Mouse (Mus musculus) midbrain, postnatal 0 days (tissue): ENCODE measurements around the gene Cyp2e1. TPM values are rescaled to one million over a fixed set of nuclear protein-coding genes. Genes with fewer than 3 reads are reported as not detected.

Experiments used
- ATAC-seq: fragments of 200-750 bp; cut with Nextera tagmentation; 2 replicates; pipeline ENCODE4 v1.8.0; 2017; ENCODE audit warnings: moderate number of reproducible peaks, mild to moderate bottlenecking, moderate TSS enrichment, moderate library complexity; ENCODE audit not compliant: low FRiP score
- DNase-seq: peaks from one replicate; pipeline ENCODE4 v3.0.0-alpha.2; 2015; ENCODE audit warnings: low spot score
- H3K27ac ChIP-seq: fragments of 300-500 bp; sonication (generic); 2 replicates; pipeline ENCODE4 v1.5.1; 2014; ENCODE audit warnings: low read depth, mild to moderate bottlenecking, low read length, mixed read lengths
- H3K27me3 ChIP-seq: fragments of 300-500 bp; sonication (generic); 2 replicates; pipeline ENCODE4 v1.6.1; 2014; ENCODE audit warnings: low read length, control low read depth, mixed read lengths; ENCODE audit not compliant: insufficient read depth
- H3K36me3 ChIP-seq: fragments of 300-500 bp; sonication (generic); 2 replicates; pipeline ENCODE4 v1.6.1; 2014; ENCODE audit warnings: low read length, control low read depth, mixed read lengths; ENCODE audit not compliant: insufficient read depth
- H3K4me1 ChIP-seq: fragments of 300-500 bp; sonication (generic); 2 replicates; pipeline ENCODE4 v1.6.1; 2014; ENCODE audit warnings: mild to moderate bottlenecking, control low read depth, antibody characterized with exemption, low read length, mixed read lengths; ENCODE audit not compliant: insufficient read depth
- H3K4me2 ChIP-seq: fragments of 300-500 bp; sonication (generic); 2 replicates; pipeline ENCODE4 v1.6.1; 2014; ENCODE audit warnings: low read depth, mild to moderate bottlenecking, low read length, mixed read lengths; ENCODE audit not compliant: poor library complexity, severe bottlenecking
- H3K4me3 ChIP-seq: fragments of 300-500 bp; sonication (generic); 2 replicates; pipeline ENCODE4 v1.5.1; 2014; ENCODE audit warnings: low read depth, mild to moderate bottlenecking, low read length, moderate library complexity
- H3K9ac ChIP-seq: fragments of 300-500 bp; sonication (generic); replicated peaks from 2 replicates; pipeline ENCODE4 v1.6.1; 2014; ENCODE audit warnings: mild to moderate bottlenecking, low read length, moderate library complexity, mixed read lengths; ENCODE audit not compliant: poor library complexity, severe bottlenecking
- H3K9me3 ChIP-seq: fragments of 300-500 bp; sonication (generic); 2 replicates; pipeline ENCODE4 v1.6.1; 2016; ENCODE audit warnings: low read length, control low read depth
- CTCF ChIP-seq: IDR thresholded peaks from 2 replicates; pipeline ENCODE4 v1.5.1; 2016; ENCODE audit warnings: antibody characterized with exemption, mild to moderate bottlenecking
- WGBS: fragments of 180-500 bp; shearing (Covaris S2); extraction: QIAGEN DNeasy Blood & Tissue Kit; methylation state at CpG from one replicate; pipeline ENCODE4 v1.1.7; 2014; 5-methylcytosine and 5-hydroxymethylcytosine counted together
- polyA plus RNA-seq: library from polyadenylated mRNA; unstranded; fragments of >200 nt; fragmentation: Nextera tagmentation; extraction: Ambion mirVana; gene quantifications from 2 replicates; pipeline ENCODE4 v1.2.1, GENCODE M21; 2015
- total RNA-seq: library from RNA; depleted of rRNA; stranded (reverse); fragments of >200 nt; gene quantifications from 2 replicates; pipeline ENCODE4 v1.2.3, GENCODE M21; 2014; rRNA removed

Cyp2e1 gene
- total RNA-seq (not detected in 2 replicates), polyA plus RNA-seq (not detected in 2 replicates)

DNA sequence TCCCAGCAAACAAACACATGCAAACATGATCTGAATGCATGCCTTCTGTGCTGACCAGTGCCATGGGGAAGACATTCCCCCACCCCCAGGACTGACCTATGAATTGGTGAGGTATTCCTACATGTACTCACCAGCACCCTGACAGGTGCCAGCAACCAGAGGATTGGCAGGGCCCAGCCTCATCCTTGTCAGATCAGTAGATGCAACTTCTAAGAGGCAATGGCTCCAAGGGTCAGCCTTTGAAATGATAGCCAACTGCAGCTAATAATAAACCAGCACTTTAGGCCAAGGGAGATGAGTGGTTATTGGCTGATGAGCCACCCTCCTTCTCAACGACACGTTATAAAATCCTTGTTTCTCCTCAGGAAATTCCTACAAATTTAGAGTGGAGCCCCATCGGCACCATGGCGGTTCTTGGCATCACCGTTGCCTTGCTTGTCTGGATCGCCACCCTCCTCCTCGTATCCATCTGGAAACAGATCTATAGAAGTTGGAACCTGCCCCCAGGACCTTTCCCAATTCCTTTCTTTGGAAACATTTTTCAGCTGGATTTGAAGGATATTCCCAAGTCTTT is at the start of gene Cyp2e1:
TSS of gene Cyp2e1 (plus strand) at position 293 of the 574 bp plus-strand sequence.
- Histone ChIP-seq H3K9ac (no peak within 1 kb of the TSS), H3K4me1 (no peaks in the 10 kb centered on the region), H3K27me3 (no peaks in the 10 kb centered on the region), H3K4me2 (no peak within 1 kb of the TSS), H3K9me3 (no peaks in the 10 kb centered on the region), H3K36me3 (no peaks in the 10 kb centered on the region), H3K4me3 (no peak within 1 kb of the TSS), H3K27ac (no peak within 1 kb of the TSS)
- TF ChIP-seq CTCF, result no peak
- WGBS, result 90% methylated on average over 7 of the region's 7 CpGs
- DNase-seq (no peak), ATAC-seq (no peak)

DNA sequence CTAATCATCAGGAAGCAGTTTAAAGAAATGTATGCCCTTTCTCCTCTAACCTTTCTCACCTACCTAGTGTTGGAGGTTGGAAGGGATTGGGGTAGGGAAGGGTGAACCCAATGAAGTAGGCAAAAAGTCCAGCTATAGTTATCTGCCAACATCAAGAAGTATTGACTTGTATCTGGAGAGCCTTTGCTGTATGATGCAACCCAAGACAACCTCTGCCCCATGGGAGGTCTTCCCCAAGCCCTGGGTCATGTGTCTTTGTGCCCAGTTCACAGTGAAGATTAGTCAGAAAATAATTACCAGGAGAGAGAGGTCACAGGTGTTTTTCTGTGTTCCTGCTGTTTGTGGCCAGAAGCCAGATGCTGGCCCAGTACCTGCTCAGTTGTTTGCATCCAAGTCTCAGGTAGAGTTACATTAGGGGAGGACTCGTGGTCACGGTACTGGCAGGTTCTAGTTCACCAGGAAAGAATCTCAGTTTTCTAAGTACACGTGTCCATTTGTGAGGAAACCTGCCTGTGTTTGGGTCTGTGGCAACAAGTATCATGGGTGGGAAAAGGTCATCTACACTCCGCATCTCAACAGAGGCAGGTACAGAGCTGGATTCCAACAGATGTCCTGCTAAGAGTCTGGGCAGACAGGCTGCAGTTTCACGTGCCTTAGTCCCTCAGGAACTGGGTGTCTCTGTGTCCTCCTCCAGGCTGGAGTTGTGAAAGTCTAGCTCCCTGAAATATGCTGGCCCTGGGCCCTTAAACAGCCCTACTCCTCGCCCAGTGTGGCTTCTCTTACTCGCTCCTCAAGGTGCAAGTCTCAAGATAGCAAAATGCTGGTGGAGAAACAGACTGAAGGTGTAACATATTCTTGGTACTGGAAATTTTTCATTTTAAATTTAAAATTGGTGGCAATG is 46.1 kb upstream of the Cyp2e1 start:
- Histone ChIP-seq H3K9me3 (no peaks in the 10 kb centered on the region), H3K4me1 (no peaks in the 10 kb centered on the region), H3K9ac (no peak overlapping the region), H3K4me3 (no peak overlapping the region), H3K36me3 (no peaks in the 10 kb centered on the region), H3K27me3 (no peaks in the 10 kb centered on the region), H3K27ac (no peak overlapping the region), H3K4me2 (no peak overlapping the region)
- no peak for TF ChIP-seq CTCF
- ATAC-seq (no peak), DNase-seq (no peak)
- WGBS, result 83% methylated on average over 7 of the region's 7 CpGs

DNA sequence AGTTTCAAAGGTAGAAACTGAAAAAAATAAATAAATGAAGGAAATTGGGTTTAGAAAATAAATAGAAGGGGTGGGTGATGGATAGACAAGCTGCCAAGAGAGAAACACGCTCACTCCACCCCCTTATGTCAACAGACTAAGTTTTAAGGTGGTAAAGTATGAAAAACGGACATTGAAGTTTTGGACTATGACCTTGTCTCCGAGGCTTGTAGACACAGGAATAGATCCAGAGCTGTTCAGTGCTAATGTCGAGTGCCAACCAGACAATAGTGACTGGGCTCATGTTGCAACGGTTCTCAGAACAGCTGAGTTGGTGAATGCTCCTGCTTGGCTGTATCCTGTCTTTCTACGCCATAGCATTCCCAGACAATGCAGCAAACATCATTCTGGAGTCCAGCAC is 42.4 kb upstream of the Cyp2e1 start:
- ATAC-seq (no peak), DNase-seq (no peak)
- Histone ChIP-seq H3K27ac (no peak overlapping the region), H3K9ac (no peak overlapping the region), H3K4me1 (no peaks in the 10 kb centered on the region), H3K9me3 (no peaks in the 10 kb centered on the region), H3K4me2 (no peak overlapping the region), H3K27me3 (no peaks in the 10 kb centered on the region), H3K4me3 (no peak overlapping the region), H3K36me3 (no peaks in the 10 kb centered on the region)
- no peak for TF ChIP-seq CTCF
- 78% methylated on average over 6 of the region's 6 CpGs for WGBS

DNA sequence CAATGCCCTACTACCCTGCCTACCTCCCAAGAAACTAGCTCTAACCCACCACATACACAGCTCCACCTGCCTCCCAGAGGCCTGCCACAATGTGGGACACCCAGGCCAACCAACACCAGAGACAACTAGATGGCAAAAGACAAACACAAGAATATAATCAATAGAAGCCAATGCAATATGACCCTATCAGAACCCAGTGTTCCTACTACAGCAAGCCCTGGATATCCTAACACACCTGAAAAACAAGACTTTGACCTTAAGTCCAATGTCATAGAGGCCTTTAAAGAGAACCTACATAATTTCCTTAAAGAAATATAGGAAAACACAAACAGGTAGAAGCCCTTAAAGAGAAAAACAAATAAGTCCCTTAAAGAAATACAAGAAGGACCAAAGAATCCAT is 38.0 kb upstream of the Cyp2e1 start:
- DNase-seq (no peak), ATAC-seq (no peak)
- H3K4me3 ChIP-seq, result no peak overlapping the region
- H3K36me3 ChIP-seq, result no peaks in the 10 kb centered on the region
- no peak overlapping the region for H3K27ac ChIP-seq
- no peaks in the 10 kb centered on the region for H3K4me1 ChIP-seq
- no peaks in the 10 kb centered on the region for H3K9me3 ChIP-seq
- no peak overlapping the region for H3K9ac ChIP-seq
- H3K4me2 ChIP-seq, result no peak overlapping the region
- no peak for TF ChIP-seq CTCF
- H3K27me3 ChIP-seq, result no peaks in the 10 kb centered on the region

DNA sequence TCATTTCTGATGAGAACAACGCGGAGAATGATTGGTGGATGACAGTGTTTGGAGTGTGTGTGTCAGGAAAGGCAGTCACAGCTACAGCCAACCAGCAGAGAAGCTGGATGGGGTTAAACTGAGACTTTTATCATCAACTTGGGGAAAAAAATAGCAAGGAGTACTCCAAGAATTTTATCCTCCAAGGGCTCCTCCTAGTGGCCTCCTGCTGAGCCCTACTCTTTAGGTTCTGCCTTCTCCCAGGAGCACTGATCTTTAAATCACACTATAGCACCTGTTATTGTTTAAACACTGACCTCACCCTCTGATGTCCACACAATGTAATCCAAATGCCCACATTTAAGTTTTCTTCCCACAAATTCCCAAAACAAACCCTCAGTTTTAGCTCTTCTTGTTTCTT is 30.4 kb upstream of the Cyp2e1 start:
- Histone ChIP-seq H3K36me3 (no peaks in the 10 kb centered on the region), H3K27ac (no peak overlapping the region), H3K9ac (no peak overlapping the region), H3K4me2 (no peak overlapping the region), H3K4me1 (no peaks in the 10 kb centered on the region), H3K27me3 (no peaks in the 10 kb centered on the region), H3K9me3 (no peaks in the 10 kb centered on the region), H3K4me3 (no peak overlapping the region)
- ATAC-seq (no peak), DNase-seq (no peak)
- WGBS, result 71% methylated on average over 2 of the region's 2 CpGs
- no peak; the same call in 1 of the 2 replicates for TF ChIP-seq CTCF

DNA sequence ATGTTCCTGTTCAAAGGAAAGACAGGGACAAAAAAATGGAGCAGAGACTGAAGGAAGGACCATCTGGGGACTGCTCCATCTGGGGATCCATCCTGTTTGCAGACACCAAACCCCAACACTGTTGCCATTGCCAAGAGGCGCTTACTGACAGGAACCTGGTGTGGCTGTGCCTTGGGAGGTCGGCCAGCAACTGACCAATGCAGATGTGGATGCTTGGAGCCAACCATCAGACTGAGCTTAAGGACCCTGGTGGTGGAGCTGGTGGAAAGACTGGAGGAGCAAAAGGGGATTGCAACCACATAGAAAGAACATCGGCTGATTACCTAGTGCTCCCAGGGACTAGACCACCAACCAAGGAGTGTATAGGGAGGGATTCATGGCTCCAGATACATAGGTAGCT is 16.1 kb upstream of the Cyp2e1 start:
- H3K9ac ChIP-seq, result no peak overlapping the region
- no peak overlapping the region for H3K4me3 ChIP-seq
- no peak for TF ChIP-seq CTCF
- H3K9me3 ChIP-seq, result no peaks in the 10 kb centered on the region
- no peaks in the 10 kb centered on the region for H3K36me3 ChIP-seq
- WGBS, result 83% methylated on average over 3 of the region's 3 CpGs
- no peaks in the 10 kb centered on the region for H3K27me3 ChIP-seq
- H3K27ac ChIP-seq, result no peak overlapping the region
- DNase-seq (no peak), ATAC-seq (no peak)
- no peaks in the 10 kb centered on the region for H3K4me1 ChIP-seq
- H3K4me2 ChIP-seq, result no peak overlapping the region
